Mouse (Mus musculus) lung, adult 2 months (tissue): Measurements from ENCODE around the gene Eif3i.

Experiments used
- CTCF ChIP-seq: fragments of 200-500 bp; IDR thresholded peaks from 2 replicates; pipeline ENCODE4 v1.5.1; 2011; ENCODE audit warnings: mild to moderate bottlenecking, low read length, control low read depth; ENCODE audit not compliant: insufficient read depth
- POLR2A ChIP-seq: fragments of 200-500 bp; IDR thresholded peaks from 2 replicates; pipeline ENCODE4 v1.6.1; 2011; ENCODE audit warnings: low read depth, mild to moderate bottlenecking, control low read depth, low read length, borderline replicate concordance; ENCODE audit errors: extremely low read depth

DNA sequence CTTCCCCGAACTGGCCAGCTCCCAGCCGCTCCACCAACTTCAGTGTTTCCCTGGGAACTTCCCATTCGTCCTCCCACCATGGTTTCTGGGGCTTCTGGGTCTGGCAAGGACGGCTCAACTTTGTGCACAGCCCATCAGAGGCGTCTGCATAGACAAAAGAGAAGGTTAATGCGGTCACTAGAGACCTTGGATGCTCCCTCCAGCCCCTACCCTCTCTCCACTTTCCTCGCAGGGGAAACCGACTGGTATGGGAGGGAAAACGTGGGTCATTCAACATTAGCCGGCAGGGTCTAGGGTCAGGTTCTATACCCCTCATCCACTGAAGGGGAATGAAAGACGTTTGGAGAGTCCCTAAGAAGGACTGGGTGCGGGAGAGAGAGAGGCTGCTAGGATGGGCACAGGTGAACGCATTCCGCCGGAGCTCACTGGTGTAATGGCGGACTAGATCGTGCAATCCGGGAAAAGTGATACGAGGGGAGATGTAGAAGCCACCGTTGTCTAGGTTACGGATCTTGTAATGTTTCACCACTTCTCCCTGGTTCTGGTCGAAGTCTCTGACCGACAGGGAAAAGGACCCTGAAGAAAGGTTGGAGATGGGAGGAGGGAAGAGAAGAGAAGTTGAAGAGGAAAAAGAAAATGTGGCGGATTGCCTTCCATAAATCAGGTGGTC, 44.5 kb downstream of the Eif3i start:
- no peak for TF ChIP-seq POLR2A
- no peak for TF ChIP-seq CTCF
